Mouse (Mus musculus) MEL (cell line): ENCODE data around the gene Gpr137. TPM values are rescaled to one million over a fixed set of nuclear protein-coding genes. Genes with fewer than 3 reads are reported as not detected.

Source experiments
- DNase-seq: peaks from one replicate; pipeline ENCODE4 v3.0.0; 2011; ENCODE audit warnings: low read depth, low spot score
- H3K27ac ChIP-seq: 2 replicates; pipeline ENCODE4 v1.5.1; 2012; ENCODE audit warnings: low read depth, mild to moderate bottlenecking, control low read depth, low read length, moderate library complexity; ENCODE audit not compliant: control insufficient read depth
- H3K27me3 ChIP-seq, 2 experiments: fragments of 150-350 bp in 1 of 2; sonication (generic) in 1 of 2; 2 replicates each; pipeline ENCODE4 v1.6.1; 2012; ENCODE audit warnings: low read length in 2 of 2, mild to moderate bottlenecking in 2 of 2, improper control_type of control experiment in 1 of 2, moderate library complexity in 1 of 2; ENCODE audit not compliant: insufficient read depth in 2 of 2, control insufficient read depth in 1 of 2
- H3K36me3 ChIP-seq, 2 experiments: 2 replicates each; pipeline ENCODE4 v1.6.1; 2012 to 2014; ENCODE audit warnings: low read length in 2 of 2, improper control_type of control experiment in 1 of 2, inconsistent platforms in 1 of 2, mild to moderate bottlenecking in 1 of 2; ENCODE audit not compliant: insufficient read depth in 2 of 2, control insufficient read depth in 1 of 2
- H3K4me1 ChIP-seq, 2 experiments: fragments of 150-350 bp in 1 of 2; sonication (generic) in 1 of 2; 2 replicates each; pipeline ENCODE4 v1.6.1; 2012; ENCODE audit warnings: low read length in 2 of 2, improper control_type of control experiment in 1 of 2, mild to moderate bottlenecking in 1 of 2; ENCODE audit not compliant: insufficient read depth in 2 of 2, control insufficient read depth in 1 of 2
- H3K4me3 ChIP-seq, 2 experiments: fragments of 150-350 bp in 1 of 2; sonication (generic) in 1 of 2; 2 replicates each; pipeline ENCODE4 v1.5.1; 2012; ENCODE audit warnings: low read depth in 2 of 2, low read length in 2 of 2, mild to moderate bottlenecking in 2 of 2, moderate library complexity in 2 of 2, control low read depth in 1 of 2, improper control_type of control experiment in 1 of 2; ENCODE audit not compliant: control insufficient read depth in 1 of 2, insufficient read depth in 1 of 2
- H3K79me2 ChIP-seq: 2 replicates; pipeline ENCODE4 v1.6.1; 2012; ENCODE audit warnings: mild to moderate bottlenecking, low read length, moderate library complexity; ENCODE audit not compliant: control insufficient read depth, poor library complexity, insufficient read depth
- H3K9ac ChIP-seq: 2 replicates; pipeline ENCODE4 v1.6.1; 2012; ENCODE audit warnings: low read depth, mild to moderate bottlenecking, control low read depth, low read length, moderate library complexity; ENCODE audit not compliant: control insufficient read depth, poor library complexity, severe bottlenecking
- H3K9me3 ChIP-seq: fragments of 150-350 bp; sonication (generic); replicated peaks from 2 replicates; pipeline ENCODE4 v1.6.1; 2012; ENCODE audit warnings: mild to moderate bottlenecking, low read length, improper control_type of control experiment, moderate library complexity; ENCODE audit not compliant: insufficient read depth
- BHLHE40 ChIP-seq: IDR thresholded peaks from 2 replicates; pipeline ENCODE4 v1.6.1; 2012; ENCODE audit warnings: low read depth, mild to moderate bottlenecking, inconsistent platforms, low read length, improper control_type of control experiment, borderline replicate concordance
- CHD1 ChIP-seq: IDR thresholded peaks from 2 replicates; pipeline ENCODE4 v1.6.1; 2012; ENCODE audit warnings: low read depth, mild to moderate bottlenecking, inconsistent platforms, low read length, improper control_type of control experiment
- CHD2 ChIP-seq: IDR thresholded peaks from 2 replicates; pipeline ENCODE4 v1.6.1; 2011; ENCODE audit warnings: low read length, improper control_type of control experiment
- E2F4 ChIP-seq: IDR thresholded peaks from 2 replicates; pipeline ENCODE4 v1.6.1; 2011; ENCODE audit warnings: low read depth, low read length, improper control_type of control experiment, borderline replicate concordance
- ELF1 ChIP-seq: IDR thresholded peaks from 2 replicates; pipeline ENCODE4 v1.6.1; 2014; ENCODE audit warnings: low read depth, mild to moderate bottlenecking, inconsistent platforms, low read length, improper control_type of control experiment, moderate library complexity
- EP300 ChIP-seq, 2 experiments: IDR thresholded peaks; 2 replicates each; pipeline ENCODE4 v1.6.1; 2011; ENCODE audit warnings: improper control_type of control experiment in 2 of 2, low read length in 2 of 2, low read depth in 1 of 2, mild to moderate bottlenecking in 1 of 2
- ETS1 ChIP-seq: IDR thresholded peaks from 2 replicates; pipeline ENCODE4 v1.6.1; 2012; ENCODE audit warnings: low read depth, mild to moderate bottlenecking, inconsistent platforms, low read length, improper control_type of control experiment, moderate library complexity
- GATA1 ChIP-seq: IDR thresholded peaks from 2 replicates; pipeline ENCODE4 v1.6.1; 2011; ENCODE audit warnings: low read depth, low read length, improper control_type of control experiment
- JUND ChIP-seq: IDR thresholded peaks from 2 replicates; pipeline ENCODE4 v1.6.1; 2011; ENCODE audit warnings: low read depth, mild to moderate bottlenecking, improper control_type of control experiment, low read length
- MAFK ChIP-seq: IDR thresholded peaks from 2 replicates; pipeline ENCODE4 v1.6.1; 2011; ENCODE audit warnings: low read depth, mild to moderate bottlenecking, low read length, improper control_type of control experiment, borderline replicate concordance
- MAZ ChIP-seq: IDR thresholded peaks from 2 replicates; pipeline ENCODE4 v1.6.1; 2012; ENCODE audit warnings: low read depth, mild to moderate bottlenecking, inconsistent platforms, low read length, improper control_type of control experiment
- MXI1 ChIP-seq: IDR thresholded peaks from 2 replicates; pipeline ENCODE4 v1.6.1; 2011; ENCODE audit warnings: mild to moderate bottlenecking, low read depth, low read length, improper control_type of control experiment
- POLR2AphosphoS2 ChIP-seq: IDR thresholded peaks from 2 replicates; pipeline ENCODE4 v1.6.1; 2011; ENCODE audit warnings: low read length, improper control_type of control experiment
- USF2 ChIP-seq, 2 experiments: IDR thresholded peaks; 2 replicates each; pipeline ENCODE4 v1.6.1; 2011 to 2012; ENCODE audit warnings: improper control_type of control experiment in 2 of 2, low read length in 2 of 2, borderline replicate concordance in 1 of 2, inconsistent platforms in 1 of 2, low read depth in 1 of 2, mild to moderate bottlenecking in 1 of 2; ENCODE audit not compliant: insufficient read depth in 1 of 2
- ZNF384 ChIP-seq: IDR thresholded peaks from 2 replicates; pipeline ENCODE4 v1.6.1; 2012; ENCODE audit warnings: low read depth, mild to moderate bottlenecking, inconsistent platforms, low read length, improper control_type of control experiment
- polyA plus RNA-seq, 2 experiments: library from polyadenylated mRNA; stranded (reverse) in 1 of 2; unstranded in 1 of 2; fragments of >175 nt in 1 of 2; fragments of >200 nt in 1 of 2; gene quantifications; 2 replicates each; pipeline versions ENCODE4 v1.2.1 to v1.2.4; 2012; ENCODE audit warnings: low replicate concordance in 2 of 2, low read depth in 1 of 2; ENCODE audit not compliant: insufficient read length in 2 of 2, insufficient read depth in 1 of 2, missing spikeins in 1 of 2
- total RNA-seq: library from RNA; depleted of rRNA; stranded (reverse); fragments of 300-350 nt; gene quantifications from 2 replicates; pipeline ENCODE4 v1.2.3, GENCODE M21; 2012

The Gpr137 gene
- total and polyA plus RNA-seq, 3 experiments = 27.1 to 35.3 TPM; not detected in 1

GRCm38 (mm10) chr19:6969291-6969664 is 27.0 kb upstream of the Gpr137 start:
- Histone ChIP-seq H3K27ac (no peak overlapping the region), H3K9me3 (no peaks in the 10 kb centered on the region), H3K79me2 (no peaks in the 10 kb centered on the region; the same call in 1 of the 2 replicates), H3K9ac (peak overlapping the region; percentile 59), H3K36me3 (peaks cover 0 to 18% of the 10 kb centered on the region in 2 experiments; a peak in 2 of 4 replicates), H3K27me3 (no peaks in the 10 kb centered on the region), H3K4me3 (peak overlapping the region; percentile 49 to 75), H3K4me1 (peaks cover 4 to 40% of the 10 kb centered on the region in 2 experiments)
- DNase-seq = peak; percentile 60
- TF ChIP-seq ETS1 (no peak), BHLHE40 (no peak), ELF1 (no peak)

- peak; percentile 42 for DNase-seq
- H3K4me3 ChIP-seq = peak overlapping the region; percentile 49 to 75
- H3K27ac ChIP-seq = no peak overlapping the region
- H3K79me2 ChIP-seq = no peaks in the 10 kb centered on the region; the same call in 1 of the 2 replicates
- peaks cover 4 to 40% of the 10 kb centered on the region in 2 experiments for H3K4me1 ChIP-seq
- TF ChIP-seq JUND (no peak), POLR2AphosphoS2 (no peak), GATA1 (no peak), ZNF384 (no peak), MXI1 (0 out of 2 replicates have a peak, but pooled peaks have one; percentile 2), USF2 (IDR thresholded peaks at IDR 0.05; ENCODE audit: borderline replicate concordance in 1 of 2, insufficient read depth in 1 of 2, low read depth in 1 of 2, low read length in 2 of 2) (no peak), EP300 (IDR thresholded peaks at IDR 0.05; ENCODE audit: low read depth in 1 of 2, low read length in 2 of 2) (no peak), ELF1 (no peak), CHD2 (no peak), MAZ (peak; percentile 40; the same call in 1 of the 2 replicates), E2F4 (no peak), MAFK (no peak), CHD1 (no peak)
- TF ChIP-seq, all 39 proteins: peak for 2
- Histone ChIP-seq H3K9me3 (no peaks in the 10 kb centered on the region), H3K27me3 (no peaks in the 10 kb centered on the region), H3K9ac (peak overlapping the region; percentile 59), H3K36me3 (peaks cover 0 to 18% of the 10 kb centered on the region in 2 experiments; a peak in 2 of 4 replicates)
Observed at GRCm38 (mm10) chr19:6968491-6969271, 26.4 kb upstream of the Gpr137 start.
